Mouse (Mus musculus) lung, postnatal 0 days (tissue): Measurements from ENCODE around the gene Aifm3.

ENCODE experiments used
- CTCF ChIP-seq: IDR thresholded peaks from 2 replicates; pipeline ENCODE4 v1.5.1; 2016; ENCODE audit warnings: antibody characterized with exemption, mild to moderate bottlenecking
- EP300 ChIP-seq: IDR thresholded peaks from 2 replicates; pipeline ENCODE4 v1.6.1; 2016; ENCODE audit warnings: antibody characterized with exemption, mild to moderate bottlenecking, control low read depth

GRCm38 (mm10) chr16:17489469-17490111, at the start of gene Aifm3:
- no peak for TF ChIP-seq CTCF
- no peak for TF ChIP-seq EP300
